In genomic region chr19:6306586-6306985, GRCm38 (mm10) we compare ENCODE assay signal across 8 mouse cellular contexts. TPM values are rescaled to one million over a fixed set of nuclear protein-coding genes. Genes with fewer than 3 reads are reported as not detected.
DNase-seq lines count a peak whose midpoint lies in the region; ATAC-seq lines count a peak whose summit lies in the region.

No protein-coding gene starts in this region.

- H3K36me3 ChIP-seq in embryonic facial prominence, embryonic 12.5 days: peaks cover 16% of the 10 kb centered on the region; the same call in 1 of the 2 replicates
- H3K36me3 ChIP-seq in heart, embryonic 11.5 days (ENCODE audit: control insufficient read depth, insufficient read depth, low read length): peaks cover 5% of the 10 kb centered on the region; the same call in 1 of the 2 replicates
- H3K36me3 ChIP-seq in kidney, embryonic 14.5 days (ENCODE audit: control insufficient read depth, insufficient read depth, low read length): peaks cover 14% of the 10 kb centered on the region

- ATAC-seq in embryonic facial prominence, embryonic 12.5 days (ENCODE audit: insufficient number of reproducible peaks, insufficient read depth, low FRiP score, low TSS enrichment): peak; percentile 62
- peak; percentile 48 for ATAC-seq in heart, embryonic 11.5 days (replicated peaks; ENCODE audit: insufficient number of reproducible peaks, low FRiP score, low TSS enrichment)
- ATAC-seq in kidney, embryonic 14.5 days (ENCODE audit: low FRiP score, low TSS enrichment): peak; percentile 68

- H3K27ac ChIP-seq in embryonic facial prominence, embryonic 12.5 days: peak overlapping the region; percentile 63
- peak overlapping the region; percentile 65; the same call in 1 of the 2 replicates for H3K27ac ChIP-seq in heart, embryonic 11.5 days (ENCODE audit: low read depth, low read length)
- 0 out of 2 replicates have a peak overlapping the region, but pooled peaks have one; percentile 42 for H3K27ac ChIP-seq in kidney, embryonic 14.5 days (ENCODE audit: low read depth, low read length)

- H3K4me1 ChIP-seq in embryonic facial prominence, embryonic 12.5 days: peaks cover 20% of the 10 kb centered on the region
- peaks cover 28% of the 10 kb centered on the region for H3K4me1 ChIP-seq in heart, embryonic 11.5 days (ENCODE audit: control insufficient read depth, insufficient read depth, low read length)
- 0 out of 2 replicates have a peak, but pooled peaks cover 9% of the 10 kb centered on the region for H3K4me1 ChIP-seq in kidney, embryonic 14.5 days (ENCODE audit: control insufficient read depth, insufficient read depth, low read length)

- H3K4me2 ChIP-seq in embryonic facial prominence, embryonic 12.5 days (replicated peaks): peak overlapping the region; percentile 78
- H3K4me2 ChIP-seq in heart, embryonic 11.5 days: peak overlapping the region; percentile 79
- H3K4me2 ChIP-seq in kidney, embryonic 14.5 days (replicated peaks; ENCODE audit: low read depth, low read length): peak overlapping the region; percentile 81

- peak overlapping the region; percentile 67 for H3K9ac ChIP-seq in embryonic facial prominence, embryonic 12.5 days
- H3K9ac ChIP-seq in heart, embryonic 11.5 days (ENCODE audit: low read depth, low read length): peak overlapping the region; percentile 75
- H3K9ac ChIP-seq in kidney, embryonic 14.5 days (ENCODE audit: low read depth, low read length): peak overlapping the region; percentile 75

- H3K9me3 ChIP-seq in embryonic facial prominence, embryonic 12.5 days: no peaks in the 10 kb centered on the region
- no peaks in the 10 kb centered on the region for H3K9me3 ChIP-seq in heart, embryonic 11.5 days (replicated peaks; ENCODE audit: control insufficient read depth, low read length)
- H3K9me3 ChIP-seq in kidney, embryonic 14.5 days (ENCODE audit: control insufficient read depth, low read length): no peaks in the 10 kb centered on the region

- DNase-seq in ES-CJ7 (ENCODE audit: low read depth, low spot score): peak; percentile 90
- peak; percentile 81 for DNase-seq in adrenal gland, postnatal 25 days
- peak; percentile 88 for DNase-seq in lung, postnatal 25 days (ENCODE audit: low spot score)
- peak; percentile 80 for DNase-seq in ovary, postnatal 36 days (ENCODE audit: low spot score)
- peak; percentile 43 for DNase-seq in urinary bladder, postnatal 10 days (ENCODE audit: low spot score)

- under 1% methylated on average over 33 of the region's 34 CpGs for WGBS in embryonic facial prominence, embryonic 12.5 days
- WGBS in heart, embryonic 11.5 days (ENCODE audit: insufficient replicate concordance): 1% methylated on average over 34 of the region's 34 CpGs
- WGBS in kidney, embryonic 14.5 days: 0% methylated on average over 19 of the region's 34 CpGs

- H3K4me3 ChIP-seq in embryonic facial prominence, embryonic 12.5 days: peak overlapping the region; percentile 75
- peak overlapping the region; percentile 69 for H3K4me3 ChIP-seq in heart, embryonic 11.5 days (ENCODE audit: low read depth, low read length)
- peak overlapping the region; percentile 71 for H3K4me3 ChIP-seq in kidney, embryonic 14.5 days (ENCODE audit: low read length)

- H3K27me3 ChIP-seq in embryonic facial prominence, embryonic 12.5 days: no peaks in the 10 kb centered on the region
- no peaks in the 10 kb centered on the region for H3K27me3 ChIP-seq in heart, embryonic 11.5 days (ENCODE audit: control insufficient read depth, insufficient read depth, low read length)
- no peaks in the 10 kb centered on the region for H3K27me3 ChIP-seq in kidney, embryonic 14.5 days (ENCODE audit: control insufficient read depth, insufficient read depth, low read length)

RNA-seq across cellular contexts. Expression of gene Cdc42bpg, which starts 0.3 kb away (rescaled TPM):
- 22.8 and 34.2 TPM in 2 replicates for total RNA-seq in adrenal gland, postnatal 25 days (2021)
- 0.65 and 0.95 TPM in 2 replicates for polyA plus RNA-seq in embryonic facial prominence, embryonic 12.5 days (2016; fragmentation: Nextera tagmentation; extraction: Ambion mirVana)
- polyA plus RNA-seq in heart, embryonic 11.5 days (2014; fragmentation: Nextera tagmentation; extraction: Ambion mirVana): 0.44 and 0.74 TPM in 2 replicates
- 0.89 and 2.0 TPM in 2 replicates for polyA plus RNA-seq in kidney, embryonic 14.5 days (2014; fragmentation: Nextera tagmentation; extraction: Ambion mirVana)

RNA-seq across cellular contexts. Expression of gene Men1, which starts 28.2 kb away (rescaled TPM):
- total RNA-seq in adrenal gland, postnatal 25 days (2021): 60.1 and 69.7 TPM in 2 replicates
- 107 and 111 TPM in 2 replicates for polyA plus RNA-seq in embryonic facial prominence, embryonic 12.5 days (2016; fragmentation: Nextera tagmentation; extraction: Ambion mirVana)
- polyA plus RNA-seq in heart, embryonic 11.5 days (2014; fragmentation: Nextera tagmentation; extraction: Ambion mirVana): 31.8 and 35.1 TPM in 2 replicates
- 46.1 and 49.1 TPM in 2 replicates for polyA plus RNA-seq in kidney, embryonic 14.5 days (2014; fragmentation: Nextera tagmentation; extraction: Ambion mirVana)

RNA-seq across cellular contexts. Expression of gene Ehd1, which starts 30.1 kb away (rescaled TPM):
- 101 and 126 TPM in 2 replicates for total RNA-seq in adrenal gland, postnatal 25 days (2021)
- polyA plus RNA-seq in embryonic facial prominence, embryonic 12.5 days (2016; fragmentation: Nextera tagmentation; extraction: Ambion mirVana): 76.6 and 77.6 TPM in 2 replicates
- 70.0 and 82.8 TPM in 2 replicates for polyA plus RNA-seq in heart, embryonic 11.5 days (2014; fragmentation: Nextera tagmentation; extraction: Ambion mirVana)
- polyA plus RNA-seq in kidney, embryonic 14.5 days (2014; fragmentation: Nextera tagmentation; extraction: Ambion mirVana): 38.3 and 46.0 TPM in 2 replicates

RNA-seq across cellular contexts. Expression of gene Map4k2, which starts 34.3 kb away (rescaled TPM):
- total RNA-seq in adrenal gland, postnatal 25 days (2021): 44.7 and 56.3 TPM in 2 replicates
- 15.6 and 16.8 TPM in 2 replicates for polyA plus RNA-seq in embryonic facial prominence, embryonic 12.5 days (2016; fragmentation: Nextera tagmentation; extraction: Ambion mirVana)
- 9.6 and 10.1 TPM in 2 replicates for polyA plus RNA-seq in heart, embryonic 11.5 days (2014; fragmentation: Nextera tagmentation; extraction: Ambion mirVana)
- 12.5 and 12.8 TPM in 2 replicates for polyA plus RNA-seq in kidney, embryonic 14.5 days (2014; fragmentation: Nextera tagmentation; extraction: Ambion mirVana)

RNA-seq across cellular contexts. Expression of gene Sf1, which starts 56.9 kb away (rescaled TPM):
- 211 and 245 TPM in 2 replicates for total RNA-seq in adrenal gland, postnatal 25 days (2021)
- polyA plus RNA-seq in embryonic facial prominence, embryonic 12.5 days (2016; fragmentation: Nextera tagmentation; extraction: Ambion mirVana): 158 and 159 TPM in 2 replicates
- polyA plus RNA-seq in heart, embryonic 11.5 days (2014; fragmentation: Nextera tagmentation; extraction: Ambion mirVana): 106 and 124 TPM in 2 replicates
- 127 and 183 TPM in 2 replicates for polyA plus RNA-seq in kidney, embryonic 14.5 days (2014; fragmentation: Nextera tagmentation; extraction: Ambion mirVana)

Comparison
In these comparisons a context has a peak if more than half of its experiments do, and no peak if none do; other contexts are left out.
1. Peak in every context shown above with its lines: DNase-seq, ATAC-seq, H3K4me3 ChIP-seq and H3K27ac ChIP-seq.